Comparison of ENCODE assay signal across 16 mouse cellular contexts in the genomic region with DNA sequence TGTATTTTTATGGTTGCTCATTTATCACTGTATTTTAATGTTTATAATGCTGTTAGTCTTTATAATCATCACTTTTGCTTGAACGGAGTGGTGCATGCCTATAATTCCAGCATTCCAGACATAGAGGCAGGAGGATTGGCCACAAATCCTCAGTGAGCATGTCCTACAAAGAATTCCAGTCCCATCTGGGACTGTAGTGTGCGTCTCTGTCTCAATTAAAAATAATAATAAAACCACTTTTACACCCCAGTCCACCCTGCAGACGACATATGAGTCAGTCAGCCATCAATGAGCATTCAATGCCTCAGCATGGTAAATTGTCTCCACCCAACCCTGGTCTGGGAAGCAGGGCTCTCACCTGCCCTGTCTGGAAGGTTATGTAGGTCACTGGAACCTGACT. TPM values are rescaled to one million over a fixed set of nuclear protein-coding genes. Genes with fewer than 3 reads are reported as not detected.
DNase-seq lines count a peak whose midpoint lies in the region; ATAC-seq and TF ChIP-seq lines count a peak whose summit lies in the region.
"Had no signal": no experiment of that assay in that cellular context is flagged by ENCODE, and none has a peak within 500 bp of the region (broad histone marks: within the 10 kb centered on the region; RNA-seq: fewer than 3 reads in every experiment).

No protein-coding gene starts in this region.

- H3K9me3 ChIP-seq in forebrain, embryonic 10.5 days = no peaks in the 10 kb centered on the region
- no peaks in the 10 kb centered on the region for H3K9me3 ChIP-seq in forebrain, embryonic 11.5 days (ENCODE audit: control insufficient read depth, low read length)
- H3K9me3 ChIP-seq in kidney, postnatal 0 days (replicated peaks; ENCODE audit: low read length) = no peaks in the 10 kb centered on the region
- no peaks in the 10 kb centered on the region for H3K9me3 ChIP-seq in stomach, embryonic 15.5 days
- H3K9me3 ChIP-seq: forebrain, embryonic 15.5 days; hindbrain, embryonic 10.5 days; neural tube, embryonic 12.5 days had no signal

- ATAC-seq in forebrain, embryonic 11.5 days (replicated peaks; ENCODE audit: low FRiP score) = no peak
- peak; percentile 35; the same call in 1 of the 2 replicates for ATAC-seq in kidney, postnatal 0 days (replicated peaks; ENCODE audit: low FRiP score, low read depth)
- ATAC-seq in stomach, embryonic 15.5 days (ENCODE audit: insufficient read depth, low FRiP score, low read depth) = 0 out of 2 replicates have a peak, but pooled peaks have one; percentile 38
- ATAC-seq: activated CD4-positive, CD25-positive, alpha-beta regulatory T cell, adult 4 months; forebrain, embryonic 15.5 days had no signal

- H3K9ac ChIP-seq in forebrain, embryonic 11.5 days (ENCODE audit: low read length) = no peak overlapping the region
- H3K9ac ChIP-seq in kidney, postnatal 0 days (ENCODE audit: low read depth, low read length) = no peak overlapping the region
- no peak overlapping the region for H3K9ac ChIP-seq in stomach, embryonic 15.5 days
- H3K9ac ChIP-seq: forebrain, embryonic 15.5 days; liver, embryonic 14.5 days; neural tube, embryonic 12.5 days had no signal

- no peak overlapping the region for H3K4me3 ChIP-seq in forebrain, embryonic 10.5 days
- H3K4me3 ChIP-seq in forebrain, embryonic 11.5 days (ENCODE audit: low read depth, low read length) = no peak overlapping the region
- no peak overlapping the region for H3K4me3 ChIP-seq in kidney, postnatal 0 days (replicated peaks; ENCODE audit: low read depth, low read length)
- H3K4me3 ChIP-seq in embryonic fibroblast, embryonic 13.5 days (ENCODE audit: insufficient read depth, low read length) = no peak overlapping the region
- no peak overlapping the region for H3K4me3 ChIP-seq in stomach, embryonic 15.5 days (replicated peaks)
- H3K4me3 ChIP-seq: forebrain, embryonic 15.5 days; hindbrain, embryonic 10.5 days; neural tube, embryonic 12.5 days had no signal

- H3K4me1 ChIP-seq in forebrain, embryonic 10.5 days = peaks cover 25% of the 10 kb centered on the region
- no peaks in the 10 kb centered on the region for H3K4me1 ChIP-seq in forebrain, embryonic 11.5 days (replicated peaks; ENCODE audit: control insufficient read depth, insufficient read depth, low read length)
- H3K4me1 ChIP-seq in kidney, postnatal 0 days (replicated peaks; ENCODE audit: insufficient read depth, low read length) = peaks cover 27% of the 10 kb centered on the region
- H3K4me1 ChIP-seq in embryonic fibroblast, embryonic 13.5 days (ENCODE audit: control insufficient read depth, insufficient read depth, low read length) = peaks cover 28% of the 10 kb centered on the region
- H3K4me1 ChIP-seq in stomach, embryonic 15.5 days = peaks cover 11% of the 10 kb centered on the region
- H3K4me1 ChIP-seq: forebrain, embryonic 15.5 days had no signal

- no peaks in the 10 kb centered on the region for H3K27me3 ChIP-seq in forebrain, embryonic 10.5 days (ENCODE audit: poor library complexity, severe bottlenecking)
- no peaks in the 10 kb centered on the region for H3K27me3 ChIP-seq in forebrain, embryonic 11.5 days (ENCODE audit: control insufficient read depth, insufficient read depth, low read length)
- H3K27me3 ChIP-seq in kidney, postnatal 0 days (ENCODE audit: insufficient read depth, low read length) = no peaks in the 10 kb centered on the region
- no peaks in the 10 kb centered on the region for H3K27me3 ChIP-seq in stomach, embryonic 15.5 days (replicated peaks)
- H3K27me3 ChIP-seq: forebrain, embryonic 15.5 days; neural tube, embryonic 12.5 days had no signal

- no peak for TF ChIP-seq POLR2A in embryonic fibroblast, embryonic 13.5 days (IDR thresholded peaks at IDR 0.05; ENCODE audit: low read depth, low read length)

- H3K36me3 ChIP-seq in forebrain, embryonic 10.5 days (replicated peaks) = no peaks in the 10 kb centered on the region
- no peaks in the 10 kb centered on the region for H3K36me3 ChIP-seq in forebrain, embryonic 11.5 days (ENCODE audit: control insufficient read depth, insufficient read depth, low read length)
- no peaks in the 10 kb centered on the region for H3K36me3 ChIP-seq in kidney, postnatal 0 days (ENCODE audit: insufficient read depth, low read length)
- no peaks in the 10 kb centered on the region for H3K36me3 ChIP-seq in stomach, embryonic 15.5 days
- H3K36me3 ChIP-seq: forebrain, embryonic 15.5 days; hindbrain, embryonic 10.5 days; neural tube, embryonic 12.5 days had no signal

- TF ChIP-seq CTCF in kidney, postnatal 0 days (IDR thresholded peaks at IDR 0.05; ENCODE audit: low read depth) = no peak
- TF ChIP-seq CTCF in embryonic fibroblast, embryonic 13.5 days (IDR thresholded peaks at IDR 0.05; ENCODE audit: borderline replicate concordance, insufficient read depth, low read length) = no peak

- DNase-seq in forebrain, embryonic 10.5 days (ENCODE audit: extremely low spot score, low spot score) = no peak
- DNase-seq in forebrain, embryonic 11.5 days (ENCODE audit: low spot score) = no peak
- peak; percentile 74 for DNase-seq in kidney, postnatal 0 days (ENCODE audit: low spot score)
- no peak for DNase-seq in kidney, adult 9 months
- DNase-seq in urinary bladder, postnatal 4 days (ENCODE audit: low spot score in 2 of 2) = no peak
- no peak for DNase-seq in right cerebral cortex, adult 2 months (ENCODE audit: low spot score in 2 of 2)
- DNase-seq: adrenal gland, postnatal 25 days; cerebellum, adult 8-10 months; lung, postnatal 14 days had no signal

- peak overlapping the region; percentile 25; the same call in 1 of the 2 replicates for H3K27ac ChIP-seq in forebrain, embryonic 10.5 days
- no peak overlapping the region for H3K27ac ChIP-seq in forebrain, embryonic 11.5 days (ENCODE audit: low read depth, low read length)
- H3K27ac ChIP-seq in kidney, postnatal 0 days = peak overlapping the region; percentile 44; the same call in 1 of the 2 replicates
- H3K27ac ChIP-seq in embryonic fibroblast, embryonic 13.5 days (ENCODE audit: insufficient read depth, low read length) = peak overlapping the region; percentile 98
- H3K27ac ChIP-seq in stomach, embryonic 15.5 days = peak overlapping the region; percentile 21; the same call in 1 of the 2 replicates
- H3K27ac ChIP-seq: forebrain, embryonic 15.5 days; hindbrain, embryonic 10.5 days; liver, embryonic 14.5 days; neural tube, embryonic 12.5 days had no signal

- 86% methylated on average over 3 of the region's 3 CpGs for WGBS in forebrain, embryonic 10.5 days
- 74% methylated on average over 3 of the region's 3 CpGs for WGBS in forebrain, embryonic 11.5 days
- WGBS in kidney, postnatal 0 days = 45% methylated on average over 3 of the region's 3 CpGs
- 41% methylated on average over 3 of the region's 3 CpGs for WGBS in stomach, embryonic 15.5 days

- H3K4me2 ChIP-seq in forebrain, embryonic 11.5 days (ENCODE audit: low read depth, low read length, severe bottlenecking) = no peak overlapping the region
- H3K4me2 ChIP-seq in kidney, postnatal 0 days (ENCODE audit: low read length) = no peak overlapping the region
- no peak overlapping the region for H3K4me2 ChIP-seq in stomach, embryonic 15.5 days
- H3K4me2 ChIP-seq: forebrain, embryonic 15.5 days; neural tube, embryonic 12.5 days had no signal

RNA-seq across cellular contexts. Expression of a gene that starts 46.4 kb away (rescaled TPM):
- 49.9 and 51.9 TPM in 2 replicates for polyA plus RNA-seq in forebrain, embryonic 10.5 days (2016; fragmentation: Nextera tagmentation; extraction: Ambion mirVana)
- polyA plus RNA-seq in forebrain, embryonic 11.5 days (2014; fragmentation: Nextera tagmentation; extraction: Ambion mirVana) = 72.4 and 73.4 TPM in 2 replicates
- 40.8 and 44.3 TPM in 2 replicates for polyA plus RNA-seq in kidney, postnatal 0 days (2015; fragmentation: Nextera tagmentation; extraction: Ambion mirVana)
- 135 and 188 TPM in 2 replicates for polyA plus RNA-seq in embryonic fibroblast, embryonic 13.5 days (2011; ENCODE audit: insufficient read length, low read depth, missing spikeins)
- 35.3 and 37.7 TPM in 2 replicates for polyA plus RNA-seq in stomach, embryonic 15.5 days (2015; fragmentation: Nextera tagmentation; extraction: Ambion mirVana)
- polyA plus RNA-seq: activated CD4-positive, CD25-positive, alpha-beta regulatory T cell, adult 4 months had no signal
